Mouse (Mus musculus) forebrain, postnatal 0 days (tissue): ENCODE results near the gene Irx1. TPM values are rescaled to one million over a fixed set of nuclear protein-coding genes. Genes with fewer than 3 reads are reported as not detected.
A peak's percentile ranks its signal among the peaks of the same experiment; 100 is the strongest.

Source experiments
- ATAC-seq: fragments of 200-750 bp; cut with Nextera tagmentation; 2 replicates; pipeline ENCODE4 v1.8.0; 2017; ENCODE audit warnings: mild to moderate bottlenecking, moderate library complexity
- DNase-seq: peaks from one replicate; pipeline ENCODE4 v3.0.0-alpha.2; 2015
- H3K27ac ChIP-seq: fragments of 300-500 bp; sonication (generic); 2 replicates; pipeline ENCODE4 v1.5.1; 2014; ENCODE audit warnings: low read depth, mild to moderate bottlenecking, antibody characterized with exemption, low read length, moderate library complexity, mixed read lengths
- H3K27me3 ChIP-seq: fragments of 300-500 bp; sonication (generic); 2 replicates; pipeline ENCODE4 v1.6.1; 2014; ENCODE audit warnings: mild to moderate bottlenecking, low read length, mixed read lengths; ENCODE audit not compliant: insufficient read depth
- H3K36me3 ChIP-seq: fragments of 300-500 bp; sonication (generic); 2 replicates; pipeline ENCODE4 v1.6.1; 2014; ENCODE audit warnings: mild to moderate bottlenecking, moderate library complexity; ENCODE audit not compliant: insufficient read depth
- H3K4me1 ChIP-seq: fragments of 300-500 bp; sonication (generic); 2 replicates; pipeline ENCODE4 v1.6.1; 2014; ENCODE audit warnings: antibody characterized with exemption; ENCODE audit not compliant: insufficient read depth
- H3K4me2 ChIP-seq: fragments of 300-500 bp; sonication (generic); 2 replicates; pipeline ENCODE4 v1.6.1; 2014; ENCODE audit warnings: low read depth, mild to moderate bottlenecking, moderate library complexity
- H3K4me3 ChIP-seq: fragments of 300-500 bp; sonication (generic); 2 replicates; pipeline ENCODE4 v1.5.1; 2014; ENCODE audit warnings: low read depth, low read length, mixed read lengths
- H3K9ac ChIP-seq: fragments of 300-500 bp; sonication (generic); 2 replicates; pipeline ENCODE4 v1.6.1; 2014; ENCODE audit warnings: mild to moderate bottlenecking
- H3K9me3 ChIP-seq: fragments of 300-500 bp; sonication (generic); 2 replicates; pipeline ENCODE4 v1.6.1; 2016; ENCODE audit warnings: low read length
- CTCF ChIP-seq: sonication (generic); IDR thresholded peaks from 2 replicates; pipeline ENCODE4 v1.5.1; 2016; ENCODE audit warnings: antibody characterized with exemption, control low read depth, low read depth
- WGBS: fragments of 180-500 bp; shearing (Covaris S2); extraction: QIAGEN DNeasy Blood & Tissue Kit; methylation state at CpG from one replicate; pipeline ENCODE4 v1.1.7; 2014; 5-methylcytosine and 5-hydroxymethylcytosine counted together
- polyA plus RNA-seq: library from polyadenylated mRNA; unstranded; fragments of >200 nt; fragmentation: Nextera tagmentation; extraction: Ambion mirVana; gene quantifications from 2 replicates; pipeline ENCODE4 v1.2.1, GENCODE M21; 2015
- total RNA-seq: library from RNA; depleted of rRNA; stranded (reverse); fragments of >200 nt; gene quantifications from 2 replicates; pipeline ENCODE4 v1.2.3, GENCODE M21; 2014

Gene Irx1
- total and polyA plus RNA-seq, 2 experiments from 2014 or later, result 0.87 to 6.5 TPM

GRCm38 (mm10) chr13:71958651-71959050 lies 4.9 kb downstream of the Irx1 start:
- no peak overlapping the region; the same call in 1 of the 2 replicates for H3K4me2 ChIP-seq
- no peaks in the 10 kb centered on the region for H3K9me3 ChIP-seq
- H3K4me1 ChIP-seq, result no peaks in the 10 kb centered on the region
- no peak overlapping the region for H3K9ac ChIP-seq
- 3% methylated on average over 16 of the region's 16 CpGs for WGBS
- H3K27me3 ChIP-seq, result peaks cover 80% of the 10 kb centered on the region
- ATAC-seq (no peak), DNase-seq (peak; percentile 22)
- TF ChIP-seq CTCF, result no peak
- H3K4me3 ChIP-seq, result no peak overlapping the region; the same call in 1 of the 2 replicates
- no peaks in the 10 kb centered on the region for H3K36me3 ChIP-seq
- H3K27ac ChIP-seq, result no peak overlapping the region

GRCm38 (mm10) chr13:71957811-71958351 lies 5.6 kb downstream of the Irx1 start:
- Histone ChIP-seq H3K4me2 (no peak overlapping the region), H3K4me3 (no peak overlapping the region), H3K36me3 (no peaks in the 10 kb centered on the region), H3K27me3 (peaks cover 81% of the 10 kb centered on the region), H3K9me3 (no peaks in the 10 kb centered on the region), H3K27ac (no peak overlapping the region), H3K9ac (no peak overlapping the region), H3K4me1 (no peaks in the 10 kb centered on the region)
- WGBS, result 3% methylated on average over 21 of the region's 21 CpGs
- peak; percentile 63 for DNase-seq
- no peak for TF ChIP-seq CTCF
- ATAC-seq, result no peak

- H3K9me3 ChIP-seq, result no peaks in the 10 kb centered on the region
- H3K4me3 ChIP-seq, result no peak overlapping the region
- DNase-seq (no peak), ATAC-seq (no peak)
- 5% methylated on average over 18 of the region's 18 CpGs for WGBS
- no peaks in the 10 kb centered on the region for H3K4me1 ChIP-seq
- no peaks in the 10 kb centered on the region for H3K36me3 ChIP-seq
- H3K27ac ChIP-seq, result no peak overlapping the region
- no peak overlapping the region for H3K9ac ChIP-seq
- TF ChIP-seq CTCF, result no peak
- peaks cover 74% of the 10 kb centered on the region for H3K27me3 ChIP-seq
- H3K4me2 ChIP-seq, result no peak overlapping the region
These were observed 6.4 kb downstream of the Irx1 start for GRCm38 (mm10) chr13:71957147-71957546.

DNA sequence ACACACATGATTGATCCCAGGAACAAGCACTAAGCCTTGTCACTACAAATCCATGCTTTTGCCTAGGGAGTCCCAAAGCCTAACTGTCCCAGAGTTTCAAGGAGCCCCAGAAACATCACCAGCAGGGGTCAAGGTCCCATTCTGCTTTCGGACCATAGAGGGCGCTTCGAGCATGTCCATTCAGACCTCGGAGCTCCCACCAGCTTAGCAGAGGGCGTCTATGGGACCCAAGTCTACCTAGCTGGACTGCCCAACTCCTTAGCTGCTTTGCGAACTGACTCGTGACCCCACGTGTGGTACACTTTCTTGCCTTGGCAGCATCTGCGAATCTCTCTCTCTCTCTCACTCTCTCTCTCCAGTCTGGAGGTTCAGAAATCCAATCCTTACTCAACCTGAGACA lies 7.0 kb downstream of the Irx1 start:
- DNase-seq (peak; percentile 33), ATAC-seq (no peak)
- no peaks in the 10 kb centered on the region for H3K4me1 ChIP-seq
- H3K27ac ChIP-seq, result no peak overlapping the region
- no peak overlapping the region for H3K4me2 ChIP-seq
- 2% methylated on average over 9 of the region's 9 CpGs for WGBS
- no peak overlapping the region for H3K9ac ChIP-seq
- peak; percentile 63 for TF ChIP-seq CTCF
- H3K36me3 ChIP-seq, result no peaks in the 10 kb centered on the region
- no peak overlapping the region for H3K4me3 ChIP-seq
- H3K9me3 ChIP-seq, result no peaks in the 10 kb centered on the region
- peaks cover 69% of the 10 kb centered on the region for H3K27me3 ChIP-seq

GRCm38 (mm10) chr13:71951966-71952365 lies 11.6 kb downstream of the Irx1 start:
- no peak overlapping the region for H3K4me2 ChIP-seq
- H3K9ac ChIP-seq, result no peak overlapping the region
- no peaks in the 10 kb centered on the region for H3K36me3 ChIP-seq
- WGBS, result 40% methylated on average over 11 of the region's 11 CpGs
- no peak for DNase-seq
- H3K4me1 ChIP-seq, result no peaks in the 10 kb centered on the region
- ATAC-seq, result no peak
- H3K27ac ChIP-seq, result no peak overlapping the region
- no peak for TF ChIP-seq CTCF
- H3K27me3 ChIP-seq, result peaks cover 30% of the 10 kb centered on the region
- no peak overlapping the region for H3K4me3 ChIP-seq
- H3K9me3 ChIP-seq, result no peaks in the 10 kb centered on the region

DNA sequence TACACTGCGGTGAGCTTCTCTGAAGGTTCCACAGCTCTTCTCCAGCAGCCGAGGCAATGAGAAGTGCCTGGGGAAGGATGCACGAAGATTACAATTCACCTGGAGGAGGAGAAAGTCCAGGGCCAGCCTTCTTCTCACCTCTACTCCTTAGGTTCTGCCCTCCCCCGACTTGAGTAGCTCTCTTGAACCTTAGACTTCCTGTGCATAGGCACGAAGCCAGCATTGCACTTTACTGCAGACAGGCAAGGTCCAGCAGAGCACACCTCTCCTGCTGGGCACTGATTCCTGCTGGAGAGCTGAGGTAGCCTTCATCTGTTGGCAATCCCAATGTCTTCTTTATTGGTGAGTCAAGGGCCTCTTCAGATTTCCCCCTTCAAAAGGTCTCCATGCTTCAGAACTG lies 13.7 kb downstream of the Irx1 start:
- ATAC-seq (no peak), DNase-seq (no peak)
- WGBS, result 75% methylated on average over 5 of the region's 5 CpGs
- no peak overlapping the region for H3K27ac ChIP-seq
- no peak overlapping the region for H3K4me2 ChIP-seq
- H3K27me3 ChIP-seq, result peaks cover 9% of the 10 kb centered on the region
- no peaks in the 10 kb centered on the region for H3K4me1 ChIP-seq
- H3K9ac ChIP-seq, result no peak overlapping the region
- H3K4me3 ChIP-seq, result no peak overlapping the region
- TF ChIP-seq CTCF, result no peak
- no peaks in the 10 kb centered on the region for H3K36me3 ChIP-seq
- no peaks in the 10 kb centered on the region for H3K9me3 ChIP-seq

DNA sequence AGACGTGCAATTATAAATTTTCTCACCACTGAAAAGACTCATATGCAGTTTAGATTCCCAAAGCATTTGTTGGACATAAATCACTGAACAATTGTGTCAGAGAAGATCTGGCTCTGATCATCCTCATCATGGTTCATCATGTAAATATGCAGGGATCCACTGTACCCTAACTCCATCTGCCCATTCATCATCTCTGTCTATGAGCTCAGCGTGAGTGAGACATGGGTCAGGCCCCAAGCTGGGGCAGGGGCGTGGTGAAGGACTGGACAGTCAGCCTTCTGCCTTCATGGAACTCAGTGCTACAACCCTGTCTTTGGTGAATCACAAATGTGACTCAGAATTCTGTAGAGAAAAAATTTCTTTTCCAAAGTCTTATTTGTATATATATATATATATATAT lies 53.2 kb downstream of the Irx1 start:
- Histone ChIP-seq H3K4me1 (no peaks in the 10 kb centered on the region), H3K4me2 (no peak overlapping the region), H3K4me3 (no peak overlapping the region), H3K36me3 (no peaks in the 10 kb centered on the region), H3K27ac (no peak overlapping the region), H3K9me3 (no peaks in the 10 kb centered on the region), H3K27me3 (no peaks in the 10 kb centered on the region), H3K9ac (no peak overlapping the region)
- 86% methylated on average over 3 of the region's 3 CpGs for WGBS
- no peak for DNase-seq
- TF ChIP-seq CTCF, result no peak
- no peak for ATAC-seq
